Mouse (Mus musculus) liver, embryonic 14 days (tissue): Measurements from ENCODE around the gene Btbd35f6. TPM values are rescaled to one million over a fixed set of nuclear protein-coding genes. Genes with fewer than 3 reads are reported as not detected.

ENCODE experiments used
- polyA plus RNA-seq: library from polyadenylated mRNA; depleted of rRNA; stranded (reverse); fragments of >200 nt; gene quantifications from 2 replicates; pipeline ENCODE4 v1.2.3, GENCODE M21; 2012; rRNA removed

The Btbd35f6 gene
- not detected in 2 replicates for polyA plus RNA-seq

GRCm38 (mm10) chrX:33956440-33956839 lies at the start of gene Btbd35f6:
TSS of gene Btbd35f6 (minus strand) at chrX:33956540.

GRCm38 (mm10) chrX:33986716-33987115 lies 30.4 kb upstream of the Btbd35f6 start, which contains the start of gene Gm21870:
TSS of gene Gm21870 (minus strand) at chrX:33986816.

Other genes with a start within 250 kb of the Btbd35f6 start
- not detected in 2 replicates for gene Gm21870, start 30.3 kb upstream of the Btbd35f6 start, polyA plus RNA-seq
- gene Btbd35f9, start 205.0 kb upstream of the Btbd35f6 start, polyA plus RNA-seq, result not detected in 2 replicates